34 mouse cellular contexts compared by ENCODE assay signal in genomic region chr12:47351229-47351628, GRCm38 (mm10).
"Had no signal": no experiment of that assay in that cellular context is flagged by ENCODE, and none has a peak within 500 bp of the region (broad histone marks: within the 10 kb centered on the region; RNA-seq: fewer than 3 reads in every experiment).

No protein-coding gene starts in this region.

- ATAC-seq: hindbrain, embryonic 16.5 days; hindbrain, postnatal 0 days; inflammation-experienced regulatory T-cells, adult 6 months; intestine, embryonic 15.5 days; intestine, embryonic 16.5 days; intestine, postnatal 0 days had no signal

- H3K9ac ChIP-seq: heart, embryonic 12.5 days; heart, embryonic 13.5 days; heart, embryonic 15.5 days; hindbrain, embryonic 12.5 days; hindbrain, embryonic 13.5 days; hindbrain, embryonic 14.5 days; hindbrain, embryonic 15.5 days; intestine, embryonic 15.5 days; kidney, embryonic 15.5 days had no signal

- H3K27me3 ChIP-seq: heart, embryonic 12.5 days; heart, embryonic 13.5 days; heart, embryonic 15.5 days; hindbrain, embryonic 12.5 days; hindbrain, embryonic 13.5 days; hindbrain, embryonic 15.5 days; intestine, embryonic 15.5 days; kidney, embryonic 15.5 days had no signal

- DNase-seq: heart, postnatal 10 days; heart, postnatal 14 days; heart, postnatal 36 days; heart, postnatal 4 days; kidney, adult 11 months; kidney, adult 18-20 months; kidney, adult 2 months; kidney, adult 8-10 months; kidney, adult 9 months; kidney, postnatal 10 days; kidney, postnatal 14 days; kidney, postnatal 25 days; kidney, postnatal 4 days; layer of hippocampus, adult 9-11 months; layer of hippocampus, postnatal 36 days had no signal

- H3K36me3 ChIP-seq: heart, embryonic 10.5 days; heart, embryonic 12.5 days; heart, embryonic 13.5 days; heart, embryonic 15.5 days; hindbrain, embryonic 10.5 days; hindbrain, embryonic 12.5 days; hindbrain, embryonic 13.5 days; hindbrain, embryonic 15.5 days; intestine, embryonic 15.5 days; kidney, embryonic 15.5 days had no signal

- H3K4me3 ChIP-seq: heart, embryonic 10.5 days; heart, embryonic 12.5 days; heart, embryonic 13.5 days; heart, embryonic 15.5 days; hindbrain, embryonic 10.5 days; hindbrain, embryonic 12.5 days; hindbrain, embryonic 13.5 days; hindbrain, embryonic 15.5 days; intestine, embryonic 15.5 days; kidney, embryonic 15.5 days; layer of hippocampus, adult 2 months; left cerebral cortex, adult 2 months had no signal

- H3K27ac ChIP-seq: heart, embryonic 10.5 days; heart, embryonic 13.5 days; heart, embryonic 15.5 days; hindbrain, embryonic 10.5 days; hindbrain, embryonic 12.5 days; hindbrain, embryonic 13.5 days; hindbrain, embryonic 14.5 days; hindbrain, embryonic 15.5 days; hindbrain, postnatal 0 days; intestine, embryonic 15.5 days; kidney, embryonic 15.5 days; kidney, postnatal 0 days; layer of hippocampus, adult 2 months; left cerebral cortex, adult 2 months had no signal

- H3K4me1 ChIP-seq: heart, embryonic 10.5 days; heart, embryonic 12.5 days; heart, embryonic 13.5 days; heart, embryonic 15.5 days; hindbrain, embryonic 10.5 days; hindbrain, embryonic 12.5 days; hindbrain, embryonic 13.5 days; hindbrain, embryonic 15.5 days; intestine, embryonic 15.5 days; kidney, embryonic 15.5 days had no signal

- H3K9me3 ChIP-seq: heart, embryonic 10.5 days; heart, embryonic 12.5 days; heart, embryonic 13.5 days; heart, embryonic 15.5 days; hindbrain, embryonic 10.5 days; hindbrain, embryonic 12.5 days; hindbrain, embryonic 13.5 days; hindbrain, embryonic 15.5 days; intestine, embryonic 15.5 days; kidney, embryonic 15.5 days had no signal
